Mouse (Mus musculus) ES-CJ7 (cell line): ENCODE measurements around the gene Gm5168.
"Not testable (repeated sequence)": the region's sequence is repeated elsewhere in the genome, so short reads cannot be mapped to it uniquely, and the experiment has no call there.

ENCODE experiments used
- DNase-seq: peaks from one replicate; pipeline ENCODE4 v3.0.0; 2011; ENCODE audit warnings: low read depth, low spot score

The Gm5168 gene

GRCm38 (mm10) chrX:26050941-26051340 lies at the start of gene Gm5168:
Gene Gm5168 (minus strand): TSS chrX:26051041.
- DNase-seq: not testable (repeated sequence)
